Mouse (Mus musculus): ENCODE results near the gene Camkv.

The Camkv gene

GRCm38 (mm10) chr9:107994464-107994863 lies 59.0 kb downstream of the Camkv start:
- no peak for DNase-seq

GRCm38 (mm10) chr9:107995513-107995912 lies 60.0 kb downstream of the Camkv start:
- DNase-seq, result no peak

- no peak for DNase-seq
Measured at GRCm38 (mm10) chr9:107996049-107996448, 60.6 kb downstream of the Camkv start, which contains the start of gene Gm20662. TSS of gene Gm20662 (plus strand) at chr9:107996349.

Data from lung, postnatal 14 days (tissue).